Mouse (Mus musculus) MEL-GATA-1-ER (cell line): ENCODE data around the gene Galc.
"Not testable (repeated sequence)": the region's sequence is repeated elsewhere in the genome, so short reads cannot be mapped to it uniquely, and the experiment has no call there.

Source experiments
- DNase-seq: peaks from one replicate; pipeline ENCODE4 v3.0.0-alpha.2; 2012; ENCODE audit warnings: low read depth; ENCODE audit errors: extremely low read depth

Galc gene

DNA sequence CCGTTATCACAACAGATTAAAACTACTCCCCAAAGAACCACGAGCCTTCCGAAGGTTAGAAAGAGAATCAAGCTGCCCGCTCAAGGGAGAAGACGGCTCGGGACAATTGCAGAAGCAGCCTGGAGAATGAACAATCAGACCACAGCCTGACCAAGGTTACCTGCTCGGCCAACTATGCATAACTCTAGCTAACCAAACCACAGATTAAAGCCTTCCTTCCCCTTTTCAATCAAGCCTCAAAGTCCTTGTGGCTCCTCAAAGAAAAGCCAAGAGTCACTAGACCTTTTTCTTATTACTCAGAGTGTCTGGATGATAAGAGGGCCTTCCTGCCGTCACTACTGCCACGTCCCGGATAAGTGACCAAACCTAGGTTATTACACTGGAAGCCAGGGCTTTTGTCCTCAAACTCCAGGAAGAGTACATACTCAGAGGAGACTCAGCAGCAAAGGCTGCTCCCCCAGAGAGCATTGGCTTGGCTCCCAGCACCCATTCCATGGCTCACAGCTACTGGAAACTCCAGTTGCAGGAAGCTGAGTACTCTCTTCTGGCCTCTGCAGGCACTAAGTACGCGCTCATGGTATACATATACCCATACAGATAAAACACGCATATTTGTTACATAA is 3.8 kb downstream of the Galc start:
- DNase-seq: no peak

DNA sequence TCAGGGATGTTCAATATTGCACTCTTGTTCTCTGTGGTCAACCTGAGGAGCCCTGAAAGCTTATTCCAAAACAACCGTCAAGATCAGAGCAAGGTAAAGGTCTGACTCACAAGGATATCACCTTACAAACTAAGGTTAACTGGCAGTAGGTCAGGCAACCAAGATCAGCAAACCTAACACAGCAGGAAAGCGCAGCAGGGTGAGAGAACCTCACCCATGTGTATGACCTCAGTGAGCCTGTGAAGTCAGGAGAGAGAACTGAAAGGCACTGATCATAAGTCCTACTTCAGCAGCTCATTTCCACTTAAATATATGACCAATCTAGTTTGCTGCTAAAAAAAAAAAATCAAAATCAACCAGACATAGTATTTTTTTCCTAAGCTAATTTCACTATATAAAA is 6.8 kb downstream of the Galc start:
- DNase-seq: no peak

DNA sequence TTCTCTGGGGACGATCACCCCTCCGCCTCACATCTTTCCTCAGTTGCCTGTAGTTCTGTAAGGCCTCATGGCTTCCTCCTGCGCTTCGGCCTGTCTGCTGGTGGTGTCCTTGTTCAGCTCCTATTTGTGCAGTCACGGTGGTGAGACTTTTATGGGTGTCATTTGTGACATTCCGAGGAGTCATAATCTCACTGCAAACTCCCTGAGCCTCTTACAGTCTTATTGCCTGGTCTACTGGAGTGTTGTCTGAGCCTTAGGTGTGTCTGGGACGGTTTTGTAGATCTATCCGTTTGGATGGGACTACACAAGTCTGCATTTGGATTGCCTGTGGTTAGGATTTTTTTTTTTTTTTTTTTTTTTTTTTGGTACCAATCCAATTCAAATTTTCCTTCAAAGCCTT is 8.9 kb downstream of the Galc start:
- no peak for DNase-seq

DNA sequence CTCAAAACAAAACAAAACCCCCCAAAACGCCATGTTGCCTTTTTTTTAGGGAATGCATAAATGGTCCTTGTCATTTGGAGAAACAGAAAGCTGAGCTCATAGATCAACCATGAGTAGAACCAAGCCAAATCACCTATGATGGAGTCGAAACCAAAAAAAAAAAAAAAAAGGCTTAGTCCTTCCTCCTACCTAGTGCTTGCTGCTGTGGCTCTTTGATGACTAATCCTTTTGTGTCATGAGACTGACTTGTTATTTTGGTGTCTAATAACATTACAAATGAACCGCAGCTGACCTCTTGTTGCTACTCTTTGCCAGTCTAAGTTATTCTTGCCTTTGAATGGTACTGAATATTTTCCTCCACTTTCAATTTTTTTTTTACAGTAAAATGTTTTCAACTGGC is 9.6 kb downstream of the Galc start:
- DNase-seq: no peak

DNA sequence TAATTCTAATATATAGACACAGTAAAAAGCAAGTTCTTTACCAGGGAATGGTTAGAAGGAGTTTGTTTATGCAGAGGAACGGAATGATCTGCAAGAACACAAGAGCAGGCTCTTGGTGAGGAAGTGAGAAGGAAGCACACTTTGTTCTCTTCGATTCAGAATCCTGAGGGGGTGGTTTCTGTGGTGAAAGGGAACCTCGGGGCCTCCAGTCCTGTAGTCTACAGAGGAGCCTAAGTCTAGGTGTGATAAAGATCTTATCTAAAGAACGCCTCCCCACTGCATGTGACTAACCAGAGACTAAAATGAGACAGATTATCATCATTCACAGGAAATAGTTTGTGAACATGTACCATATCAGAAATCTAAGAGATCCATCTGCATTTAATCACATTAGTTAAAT is 12.4 kb downstream of the Galc start:
- DNase-seq: no peak

DNA sequence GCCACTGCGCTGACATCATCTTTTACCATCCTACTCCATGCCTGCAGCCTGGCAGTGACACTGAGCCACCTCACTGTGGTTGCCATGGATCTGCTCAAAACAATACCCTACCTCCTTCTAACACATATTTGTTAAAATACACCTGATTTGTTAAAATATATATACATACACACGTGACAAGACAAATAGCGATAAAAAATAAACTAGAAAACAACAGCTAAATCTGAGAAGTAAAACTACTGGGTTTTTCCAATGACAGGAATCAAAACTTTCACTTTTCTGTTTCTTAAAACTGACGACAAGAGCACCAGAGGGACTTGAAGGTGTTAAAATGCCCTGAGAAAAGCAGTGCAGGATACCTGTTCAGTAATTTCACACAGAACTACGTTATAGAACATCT is 14.4 kb downstream of the Galc start:
- no peak for DNase-seq

DNA sequence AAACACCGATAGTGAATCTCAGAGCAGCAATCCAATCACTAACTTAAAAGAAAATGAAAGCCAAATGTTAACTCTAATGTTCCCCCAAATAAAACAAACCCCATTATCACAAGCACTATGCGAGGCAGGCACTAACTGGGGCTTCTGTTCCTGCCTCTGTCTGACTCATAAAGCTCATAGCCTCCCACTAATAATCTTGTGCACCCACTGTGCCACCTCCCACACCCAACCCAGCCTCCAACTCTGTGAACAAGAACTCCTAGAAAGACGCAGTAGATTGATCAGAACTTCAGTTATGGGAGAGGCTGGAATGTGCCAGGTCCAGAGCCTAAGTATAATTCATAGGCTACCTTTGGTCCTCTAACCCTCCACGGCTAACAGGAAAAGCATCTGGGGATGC is 15.1 kb downstream of the Galc start:
- no peak for DNase-seq

DNA sequence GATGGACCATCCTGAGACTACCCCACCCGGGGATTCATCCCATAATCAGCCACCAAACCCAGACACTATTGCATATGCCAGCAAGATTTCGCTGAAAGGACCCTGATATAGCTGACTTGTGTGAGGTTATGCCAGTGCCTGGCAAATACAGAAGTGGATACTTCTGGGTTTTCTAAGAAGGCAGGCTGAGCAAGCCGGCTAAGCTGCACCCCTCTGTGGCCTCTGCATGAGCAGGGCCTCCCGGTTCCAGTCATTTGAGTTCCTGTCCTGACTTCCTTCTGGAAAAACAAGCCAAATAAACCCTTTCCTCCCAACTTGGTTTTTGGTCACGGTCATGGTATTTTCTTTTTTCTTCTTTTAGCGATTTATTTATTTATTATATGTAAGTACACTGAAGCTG is 20.8 kb downstream of the Galc start:
- DNase-seq: not testable (repeated sequence)

DNA sequence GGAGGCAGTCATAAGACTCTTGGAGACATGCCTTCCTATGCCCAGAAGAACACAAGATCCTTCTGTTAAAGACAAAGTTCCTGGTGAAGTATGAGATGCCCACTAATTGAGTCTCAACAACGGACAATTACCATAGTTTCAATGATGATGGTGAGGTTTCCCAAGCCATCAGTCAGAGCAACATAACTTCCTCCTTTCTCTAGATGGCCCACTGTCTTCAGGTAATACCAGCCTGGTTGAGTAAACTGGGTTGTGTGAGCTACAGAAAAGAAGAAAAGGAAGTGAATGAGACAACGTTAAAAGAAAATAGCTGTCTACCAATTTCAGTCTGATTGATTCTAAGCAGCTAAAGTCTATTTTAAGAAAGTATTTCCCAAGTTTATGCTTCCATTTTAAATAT is 32.2 kb downstream of the Galc start:
- no peak for DNase-seq

DNA sequence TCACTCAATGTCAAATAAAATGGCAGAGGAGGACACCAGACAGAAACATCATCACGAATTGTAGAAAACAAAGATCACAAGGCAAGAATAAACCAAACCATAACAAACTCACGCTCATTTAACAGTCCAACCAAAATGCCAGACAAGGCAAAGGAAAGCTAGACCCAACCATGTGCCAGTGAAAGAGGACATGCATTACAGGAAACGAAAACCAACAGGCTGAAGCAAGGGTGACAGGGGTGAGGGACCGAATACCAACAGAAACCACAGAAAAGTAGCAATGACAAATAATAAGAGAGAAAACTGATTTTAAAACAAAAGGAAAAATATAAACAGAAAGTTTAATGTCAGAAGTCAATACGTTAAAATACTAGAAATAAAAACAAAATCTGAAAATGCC is 36.0 kb downstream of the Galc start:
- DNase-seq: no peak

DNA sequence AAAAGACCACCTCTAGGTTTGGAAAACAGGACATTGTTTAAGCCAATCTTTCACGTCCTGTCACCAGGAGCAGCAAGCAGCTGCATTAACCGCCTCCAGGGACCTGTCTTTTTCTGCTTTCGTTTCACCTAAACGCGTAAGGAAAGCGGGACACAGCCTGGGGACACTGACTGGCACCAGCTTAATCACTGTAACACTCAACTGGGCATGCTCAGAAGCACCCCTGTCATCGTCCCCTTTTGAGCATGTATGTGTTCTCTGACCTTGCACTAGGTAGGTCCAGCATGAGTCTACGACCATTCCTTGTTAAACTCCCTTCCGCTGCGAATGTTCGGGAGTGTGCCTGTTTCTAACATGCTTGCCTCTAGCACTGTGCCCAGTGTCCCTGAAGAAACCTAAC is 42.8 kb downstream of the Galc start:
- no peak for DNase-seq

DNA sequence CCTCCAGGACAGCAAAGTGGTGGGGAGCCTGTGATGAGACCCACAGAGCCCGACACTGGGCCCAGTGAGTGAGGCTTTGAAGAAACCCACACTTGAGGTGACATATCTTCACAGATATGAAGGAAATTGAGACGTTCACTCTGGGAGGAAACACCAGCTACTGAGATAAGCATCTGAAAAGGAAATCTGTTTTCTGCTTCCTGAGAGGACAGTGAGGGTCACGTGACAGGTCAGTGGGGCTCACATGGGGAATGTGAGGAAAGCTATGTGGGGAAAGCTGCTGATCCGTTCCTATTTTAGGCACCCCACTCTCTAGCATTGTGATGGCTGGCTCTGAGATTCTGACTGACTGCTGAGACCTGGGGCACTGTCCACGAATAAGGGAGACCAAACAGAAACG is 43.7 kb downstream of the Galc start:
- no peak for DNase-seq

DNA sequence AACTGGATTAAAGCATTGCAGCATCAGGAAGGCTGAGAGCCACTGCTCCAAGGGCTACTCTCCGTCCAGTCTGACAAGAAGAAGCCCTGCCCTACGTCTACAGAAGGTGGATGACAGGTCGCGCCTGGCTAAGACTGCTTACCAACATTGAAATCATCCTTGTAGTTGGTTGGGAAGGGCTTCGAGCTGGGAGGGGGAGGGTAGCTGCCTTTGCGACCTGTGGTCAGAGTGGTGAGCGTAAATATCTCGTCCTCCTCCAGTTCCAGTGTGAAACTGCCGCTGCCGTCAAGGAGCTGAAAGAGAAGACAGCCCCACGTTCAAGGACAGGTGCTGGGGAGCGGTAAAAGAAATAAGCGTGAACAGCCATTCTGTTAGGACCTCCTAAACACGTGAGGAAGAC is 45.1 kb downstream of the Galc start:
- no peak for DNase-seq

DNA sequence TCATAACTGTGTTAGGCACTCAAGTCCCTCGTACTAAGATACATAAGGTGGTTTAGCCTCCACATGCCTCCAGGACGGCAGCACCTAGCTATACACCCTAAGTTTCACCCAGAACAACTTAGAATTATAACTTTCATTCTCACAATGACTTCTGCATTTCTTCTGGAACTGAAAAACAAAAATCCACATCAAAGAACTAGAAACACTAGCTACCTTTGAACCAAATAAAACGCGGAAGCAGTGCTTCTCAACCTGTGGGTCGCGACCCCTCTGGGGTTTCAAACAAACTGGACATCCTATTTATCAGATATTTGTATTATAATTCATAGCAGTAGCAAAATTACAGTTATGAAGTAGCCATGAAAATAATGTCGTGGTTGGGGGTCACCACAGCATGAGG is 45.5 kb downstream of the Galc start:
- no peak for DNase-seq

DNA sequence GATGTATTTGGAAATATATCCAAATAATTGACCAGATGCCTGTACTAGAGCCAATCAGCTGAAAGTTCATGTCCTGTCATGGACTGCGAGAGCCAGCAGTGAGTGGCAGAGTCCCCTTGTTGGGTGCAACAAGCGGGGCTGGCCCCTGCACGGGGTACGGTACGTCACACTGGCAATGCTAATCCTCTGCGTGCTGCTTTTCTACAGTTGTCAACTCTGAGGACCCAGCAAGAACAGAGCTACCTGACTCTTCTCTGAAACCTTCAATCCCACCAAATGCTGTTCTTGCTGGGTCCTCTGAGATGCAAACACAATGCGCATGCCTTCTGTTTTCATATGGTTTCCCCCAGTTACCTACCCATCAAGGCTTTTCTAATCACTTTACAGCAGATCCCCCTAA is 45.9 kb downstream of the Galc start:
- DNase-seq: no peak

DNA sequence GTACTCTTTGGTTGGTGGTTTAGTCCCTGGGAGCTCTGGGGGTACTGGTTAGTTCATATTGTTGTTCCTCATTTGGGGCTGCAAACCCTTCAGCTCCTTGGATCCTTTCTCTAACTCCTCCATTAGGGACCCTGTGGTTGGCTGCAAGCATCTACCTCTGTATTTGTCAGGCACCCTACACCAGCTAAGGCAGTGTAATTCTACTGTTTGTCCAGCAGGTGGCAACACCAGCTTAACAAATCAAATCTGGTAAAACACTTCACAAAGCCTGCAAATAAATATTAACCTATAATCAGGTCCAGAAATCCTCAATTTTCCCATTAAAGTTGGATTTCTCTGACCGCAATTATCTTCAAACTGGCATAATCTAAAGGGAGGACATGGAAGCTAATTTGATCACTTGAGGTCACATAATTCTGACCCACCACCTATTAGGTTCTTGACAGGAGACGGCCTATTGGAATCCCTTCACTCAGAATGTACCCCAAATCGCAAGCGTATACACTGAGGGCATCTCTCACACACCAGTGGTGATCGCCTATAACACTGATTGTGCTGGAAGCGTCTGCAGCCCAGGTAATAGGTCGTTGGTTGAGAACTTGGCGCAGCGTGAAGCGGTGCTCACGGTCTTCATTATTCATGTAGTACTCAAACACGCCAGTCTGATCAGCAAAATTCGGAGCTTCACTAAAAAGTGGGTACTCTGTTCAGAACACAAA is 46.6 kb downstream of the Galc start:
- peak; percentile 6 for DNase-seq

DNA sequence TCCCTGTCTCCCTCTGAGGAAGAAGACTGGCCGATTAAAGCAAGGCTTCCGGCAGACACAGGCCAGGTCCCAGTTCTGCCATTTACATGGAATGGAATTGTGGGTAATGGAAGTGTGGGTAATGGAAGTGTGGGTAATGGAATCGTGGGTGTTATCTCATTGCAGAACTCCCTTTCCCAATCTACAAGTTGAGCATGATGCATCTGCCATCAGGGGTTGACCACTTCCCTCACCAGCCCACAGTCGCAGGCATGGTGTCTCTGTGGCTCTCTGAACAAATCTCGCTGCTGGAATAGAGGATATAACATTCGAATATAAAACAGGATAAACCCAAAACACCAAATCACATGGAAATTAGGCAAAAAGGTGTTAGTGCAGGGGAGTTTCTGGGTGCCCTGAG is 48.8 kb downstream of the Galc start:
- DNase-seq: no peak

DNA sequence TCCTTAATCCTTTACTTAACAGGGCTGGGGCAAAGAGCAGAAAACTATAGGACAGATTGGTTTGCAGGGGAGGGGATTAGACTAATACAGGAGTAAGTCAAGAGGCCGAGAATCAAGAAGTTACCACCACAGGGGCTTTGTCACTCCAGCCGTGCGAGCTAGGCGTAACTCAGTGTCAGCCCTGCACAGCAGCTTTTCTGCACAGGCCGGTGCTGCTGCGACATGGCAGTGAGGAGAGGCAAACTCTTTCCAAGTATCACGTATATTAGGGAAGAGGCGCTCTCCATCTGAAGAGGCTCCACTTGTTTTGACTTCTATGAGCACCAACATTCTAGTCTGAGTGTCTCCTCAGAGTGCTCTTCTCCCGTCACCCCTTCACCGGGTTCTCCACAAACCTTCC is 51.2 kb downstream of the Galc start:
- DNase-seq: no peak

DNA sequence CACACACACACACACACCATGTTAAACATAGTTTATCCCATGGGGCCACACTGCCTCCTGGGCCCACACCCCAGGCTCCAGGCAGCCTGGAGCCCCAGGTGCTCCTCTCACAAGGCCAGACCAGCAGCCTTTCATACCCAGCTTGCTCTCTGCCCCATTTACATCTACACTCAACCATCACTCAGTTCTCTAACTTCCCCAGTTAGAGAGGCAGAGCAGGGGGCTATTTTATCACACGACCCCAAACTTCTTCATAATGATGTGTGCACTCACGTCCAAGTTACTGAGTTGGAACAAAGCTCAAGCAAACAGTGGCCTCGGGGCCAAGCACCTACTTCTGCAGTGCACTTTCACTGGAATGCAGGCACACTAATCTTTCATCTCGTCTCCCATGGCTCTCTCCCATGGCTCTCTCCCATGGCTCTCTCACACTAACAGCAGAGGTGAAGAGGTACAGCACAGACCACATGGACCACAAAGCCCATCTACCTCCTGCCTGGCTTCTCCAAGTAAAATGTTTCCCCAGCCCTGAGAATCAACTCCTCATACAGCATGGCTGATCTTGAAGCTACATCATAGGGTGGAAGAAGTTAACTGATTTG is 53.7 kb downstream of the Galc start:
- DNase-seq: no peak

DNA sequence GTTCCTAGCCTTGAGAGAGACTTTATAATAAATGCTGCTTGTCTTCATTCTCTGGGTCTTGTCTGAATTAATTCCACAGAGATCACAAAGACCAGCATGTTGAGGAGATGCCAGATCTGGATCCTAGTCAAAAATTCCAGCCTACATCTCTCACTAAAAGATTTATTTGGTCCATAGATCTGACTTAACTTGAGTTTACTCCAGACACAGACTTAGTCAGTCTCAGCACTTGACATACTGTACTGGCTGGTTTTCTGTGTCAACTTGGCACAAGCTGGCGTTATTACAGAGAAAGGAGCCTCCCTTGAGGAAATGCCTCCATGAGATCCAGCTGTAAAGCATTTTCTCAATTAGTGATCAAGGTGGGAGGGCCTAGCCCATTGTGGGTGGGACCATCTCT is 61.9 kb downstream of the Galc start:
- DNase-seq: no peak

DNA sequence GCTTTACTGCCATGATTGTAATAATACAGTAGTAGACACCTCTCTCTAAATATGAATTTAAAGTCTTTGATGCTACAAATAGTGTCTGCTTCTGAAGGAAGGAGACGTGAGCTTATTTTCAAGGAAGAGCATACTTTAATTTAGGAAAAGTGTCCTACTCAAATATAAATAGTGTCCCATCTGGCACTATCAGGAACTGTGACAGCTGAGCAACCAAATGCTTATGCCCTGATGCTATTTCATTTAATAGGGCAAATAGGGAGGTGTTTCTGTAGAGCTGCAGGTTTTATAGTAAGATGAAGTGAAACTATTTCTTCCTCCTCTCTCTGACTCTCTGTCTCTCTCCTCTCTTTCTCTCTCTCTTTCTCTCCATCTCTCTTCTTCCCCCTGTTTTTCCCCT is 69.1 kb downstream of the Galc start:
- no peak for DNase-seq

DNA sequence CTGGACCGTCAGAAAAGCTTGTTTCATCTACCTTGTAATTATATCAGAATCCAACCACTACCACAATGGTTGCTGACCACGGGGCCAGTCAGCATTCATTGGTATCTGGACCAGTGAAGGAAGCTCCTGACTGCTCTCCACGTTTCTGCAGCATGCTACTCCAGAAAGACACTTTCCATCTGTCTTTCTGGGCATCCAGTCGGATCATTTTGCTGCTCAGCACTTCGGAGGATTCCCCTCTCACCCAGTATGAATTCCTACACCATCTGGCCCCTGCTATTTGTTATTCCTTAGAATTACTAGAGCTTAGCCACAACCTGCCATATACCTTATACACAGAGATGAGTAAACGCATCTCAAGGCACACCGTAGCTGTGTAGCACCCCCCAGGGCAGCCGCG is 70.2 kb downstream of the Galc start:
- DNase-seq: no peak
